Mouse (Mus musculus) small intestine, adult 2 months (tissue): ENCODE measurements around the gene Foxk2. TPM values are rescaled to one million over a fixed set of nuclear protein-coding genes. Genes with fewer than 3 reads are reported as not detected.
"Not testable (repeated sequence)": the region's sequence is repeated elsewhere in the genome, so short reads cannot be mapped to it uniquely, and the experiment has no call there.

Source experiments
- H3K27ac ChIP-seq: fragments of 200-500 bp; 2 replicates; pipeline ENCODE4 v1.5.1; 2012; ENCODE audit warnings: low read depth, low read length, control low read depth, inconsistent platforms; ENCODE audit not compliant: insufficient read depth
- H3K27me3 ChIP-seq: fragments of 200-500 bp; 2 replicates; pipeline ENCODE4 v1.6.1; 2012; ENCODE audit warnings: mild to moderate bottlenecking, moderate library complexity, low read length, inconsistent platforms; ENCODE audit not compliant: control insufficient read depth, insufficient read depth
- H3K36me3 ChIP-seq: fragments of 200-500 bp; 2 replicates; pipeline ENCODE4 v1.6.1; 2012; ENCODE audit warnings: mild to moderate bottlenecking, low read length, control low read depth, inconsistent platforms; ENCODE audit not compliant: control insufficient read depth, insufficient read depth
- H3K4me1 ChIP-seq: fragments of 200-500 bp; 2 replicates; pipeline ENCODE4 v1.6.1; 2012; ENCODE audit warnings: low read length, inconsistent platforms, mixed read lengths; ENCODE audit not compliant: control insufficient read depth, insufficient read depth, insufficient read length
- H3K4me3 ChIP-seq: fragments of 200-500 bp; 2 replicates; pipeline ENCODE4 v1.5.1; 2012; ENCODE audit warnings: low read depth, mild to moderate bottlenecking, control low read depth, inconsistent platforms, low read length, moderate library complexity
- CTCF ChIP-seq: fragments of 200-500 bp; IDR thresholded peaks from 2 replicates; pipeline ENCODE4 v1.5.1; 2012; ENCODE audit warnings: low read depth, mild to moderate bottlenecking, control low read depth, inconsistent platforms, low read length, moderate library complexity, mixed read lengths; ENCODE audit not compliant: insufficient replicate concordance, insufficient read length; ENCODE audit errors: extremely low read depth
- POLR2A ChIP-seq: fragments of 200-500 bp; IDR thresholded peaks from 2 replicates; pipeline ENCODE4 v1.6.1; 2012; ENCODE audit warnings: low read depth, mild to moderate bottlenecking, control low read depth, inconsistent platforms, low read length, moderate library complexity
- WGBS: fragments of 180-500 bp; shearing (Covaris S2); methylation state at CpG from one replicate; pipeline ENCODE4 v1.1.7; 2018; 5-methylcytosine and 5-hydroxymethylcytosine counted together
- polyA plus RNA-seq: library from polyadenylated mRNA; depleted of rRNA; stranded (reverse); fragments of >200 nt; gene quantifications from 2 replicates; pipeline ENCODE4 v1.2.3, GENCODE M21; 2012; rRNA removed

Gene Foxk2
- polyA plus RNA-seq, 1 experiment, result 23.6 TPM

- no peak for TF ChIP-seq CTCF
- TF ChIP-seq POLR2A, result no peak
- Histone ChIP-seq H3K36me3 (0 out of 2 replicates have a peak, but pooled peaks cover 4% of the 10 kb centered on the region), H3K4me3 (no peak overlapping the region), H3K27me3 (no peaks in the 10 kb centered on the region), H3K4me1 (0 out of 2 replicates have a peak, but pooled peaks cover 4% of the 10 kb centered on the region), H3K27ac (no peak overlapping the region)
- 45% methylated on average over 2 of the region's 2 CpGs for WGBS
These were observed 88.4 kb downstream of the Foxk2 start for GRCm38 (mm10) chr11:121348166-121348565.

- H3K4me3 ChIP-seq, H3K36me3 ChIP-seq, H3K27me3 ChIP-seq, H3K27ac ChIP-seq, H3K4me1 ChIP-seq: not testable (repeated sequence)
- TF ChIP-seq CTCF, result 0 out of 2 replicates have a peak, but pooled peaks have one; percentile 24
- WGBS, result 65% methylated on average over 3 of the region's 3 CpGs
These were observed 88.9 kb downstream of the Foxk2 start for GRCm38 (mm10) chr11:121348727-121349126.

GRCm38 (mm10) chr11:121353326-121354090, 93.7 kb downstream of the Foxk2 start:
- Histone ChIP-seq H3K4me3 (peak overlapping the region; percentile 97), H3K36me3 (no peaks in the 10 kb centered on the region), H3K4me1 (peaks cover 9% of the 10 kb centered on the region; the same call in 1 of the 2 replicates), H3K27ac (peak overlapping the region; percentile 80), H3K27me3 (no peaks in the 10 kb centered on the region)
- TF ChIP-seq POLR2A, result no peak
- peak; percentile 21; the same call in 1 of the 2 replicates for TF ChIP-seq CTCF
- 2% methylated on average over 39 of the region's 41 CpGs for WGBS

- under 1% methylated on average over 69 of the region's 69 CpGs for WGBS
- TF ChIP-seq CTCF (no peak), POLR2A (peak; percentile 82)
- no peaks in the 10 kb centered on the region for H3K36me3 ChIP-seq
- H3K4me3 ChIP-seq, result peak within 1 kb of the TSS; percentile 97
- peaks cover 9% of the 10 kb centered on the region; the same call in 1 of the 2 replicates for H3K4me1 ChIP-seq
- H3K27me3 ChIP-seq, result no peaks in the 10 kb centered on the region
- H3K27ac ChIP-seq, result peak within 1 kb of the TSS; percentile 80
These were observed 94.4 kb downstream of the Foxk2 start, which contains the start of gene Wdr45b for GRCm38 (mm10) chr11:121354091-121354707. Wdr45b (minus strand) TSS chr11:121354445.

Other genes with a start within 250 kb of the Foxk2 start
- 41.0 and 57.7 TPM in 2 replicates for gene Cd7, start 220.6 kb upstream of the Foxk2 start, polyA plus RNA-seq
- 152 and 325 TPM in 2 replicates for gene Sectm1b, start 196.4 kb upstream of the Foxk2 start, polyA plus RNA-seq
- 1.4 and 4.1 TPM in 2 replicates for gene Sectm1a, start 178.8 kb upstream of the Foxk2 start, polyA plus RNA-seq
- gene Tex19.2, start 141.3 kb upstream of the Foxk2 start, polyA plus RNA-seq, result 0.05 TPM in 1 of 2 replicates, not detected in the other
- not detected in 2 replicates for gene Tex19.1, start 113.8 kb upstream of the Foxk2 start, polyA plus RNA-seq
- gene Uts2r, start 99.7 kb upstream of the Foxk2 start, polyA plus RNA-seq, result not detected in 2 replicates
- gene Hexdc, start 55.6 kb upstream of the Foxk2 start, polyA plus RNA-seq, result 12.5 and 27.9 TPM in 2 replicates
- 8.6 and 13.1 TPM in 2 replicates for gene Ogfod3, start 55.3 kb upstream of the Foxk2 start, polyA plus RNA-seq
- 16.4 and 20.8 TPM in 2 replicates for gene Cybc1, start 30.7 kb upstream of the Foxk2 start, polyA plus RNA-seq
- 15.3 and 23.9 TPM in 2 replicates for gene Narf, start 22.7 kb upstream of the Foxk2 start, polyA plus RNA-seq
- 17.6 and 26.4 TPM in 2 replicates for gene Wdr45b, start 94.5 kb downstream of the Foxk2 start, polyA plus RNA-seq
- 0.51 and 1.1 TPM in 2 replicates for gene Rab40b, start 128.3 kb downstream of the Foxk2 start, polyA plus RNA-seq
- gene Fn3krp, start 161.4 kb downstream of the Foxk2 start, polyA plus RNA-seq, result 1.3 and 1.9 TPM in 2 replicates
- gene Fn3k, start 174.9 kb downstream of the Foxk2 start, polyA plus RNA-seq, result 0.95 and 1.0 TPM in 2 replicates
- 23.2 and 45.7 TPM in 2 replicates for gene Tbcd, start 192.0 kb downstream of the Foxk2 start, polyA plus RNA-seq